17 mouse cellular contexts compared by ENCODE assay signal in genomic region chr3:15181111-15181510, GRCm38 (mm10).
"Had no signal": no experiment of that assay in that cellular context is flagged by ENCODE, and none has a peak within 500 bp of the region (broad histone marks: within the 10 kb centered on the region; RNA-seq: fewer than 3 reads in every experiment).

No protein-coding gene starts in this region.

- H3K27ac ChIP-seq: liver, embryonic 13.5 days; liver, embryonic 15.5 days; lung, embryonic 15.5 days; midbrain, embryonic 10.5 days; midbrain, embryonic 12.5 days; midbrain, embryonic 15.5 days; neural tube, embryonic 13.5 days; neural tube, embryonic 15.5 days had no signal

- H3K4me2 ChIP-seq: liver, embryonic 13.5 days; liver, embryonic 15.5 days; lung, embryonic 15.5 days; midbrain, embryonic 12.5 days; midbrain, embryonic 15.5 days; neural tube, embryonic 13.5 days; neural tube, embryonic 15.5 days had no signal

- H3K27me3 ChIP-seq: liver, embryonic 13.5 days; liver, embryonic 15.5 days; lung, embryonic 15.5 days; midbrain, embryonic 12.5 days; midbrain, embryonic 15.5 days; neural tube, embryonic 13.5 days; neural tube, embryonic 15.5 days had no signal

- H3K4me1 ChIP-seq: liver, embryonic 13.5 days; liver, embryonic 15.5 days; lung, embryonic 15.5 days; midbrain, embryonic 10.5 days; midbrain, embryonic 12.5 days; midbrain, embryonic 15.5 days; neural tube, embryonic 13.5 days; neural tube, embryonic 15.5 days had no signal

- H3K4me3 ChIP-seq: liver, embryonic 13.5 days; liver, embryonic 15.5 days; lung, embryonic 15.5 days; midbrain, embryonic 10.5 days; midbrain, embryonic 12.5 days; midbrain, embryonic 15.5 days; myocyte; neural tube, embryonic 13.5 days; neural tube, embryonic 15.5 days had no signal

- H3K9ac ChIP-seq: liver, embryonic 13.5 days; liver, embryonic 15.5 days; liver, postnatal 0 days; lung, embryonic 15.5 days; midbrain, embryonic 12.5 days; midbrain, embryonic 15.5 days; neural tube, embryonic 13.5 days; neural tube, embryonic 15.5 days had no signal

- H3K9me3 ChIP-seq: liver, embryonic 13.5 days; liver, embryonic 15.5 days; lung, embryonic 15.5 days; midbrain, embryonic 10.5 days; midbrain, embryonic 12.5 days; midbrain, embryonic 15.5 days; neural tube, embryonic 13.5 days; neural tube, embryonic 15.5 days had no signal

- ATAC-seq: liver, postnatal 0 days; lung, postnatal 0 days; midbrain, embryonic 15.5 days had no signal

- DNase-seq: liver, embryonic 13.5 days; liver, postnatal 0 days; lung, adult 2 months; lung, postnatal 4 days; right cerebral cortex, postnatal 14 days; thymus, adult 18-20 months; thymus, postnatal 14 days; thymus, postnatal 4 days had no signal

- H3K36me3 ChIP-seq: liver, embryonic 13.5 days; liver, embryonic 15.5 days; lung, embryonic 15.5 days; midbrain, embryonic 10.5 days; midbrain, embryonic 12.5 days; midbrain, embryonic 15.5 days; neural tube, embryonic 13.5 days; neural tube, embryonic 15.5 days had no signal
